Mouse (Mus musculus) T-helper 1 cell (primary cell): ENCODE data around the gene Sugp2.

ENCODE experiments used
- in situ Hi-C: fragments of 300-600 bp; cut with MboI, MseI; formaldehyde crosslinking; loops from one replicate; pipeline ENCODE4 v1.15.1; 2025; ENCODE audit warnings: high pct_unique_total_duplicates

The Sugp2 gene

GRCm38 (mm10) chr8:70282603-70283135 lies 48.6 kb downstream of the Sugp2 start, which contains the start of gene Homer3:
Gene Homer3, plus strand, starts transcription at chr8:70282827.
- in situ Hi-C loops = no loop called here

GRCm38 (mm10) chr8:70283136-70284077 lies 49.4 kb downstream of the Sugp2 start:
- in situ Hi-C loops = no loop called here

DNA sequence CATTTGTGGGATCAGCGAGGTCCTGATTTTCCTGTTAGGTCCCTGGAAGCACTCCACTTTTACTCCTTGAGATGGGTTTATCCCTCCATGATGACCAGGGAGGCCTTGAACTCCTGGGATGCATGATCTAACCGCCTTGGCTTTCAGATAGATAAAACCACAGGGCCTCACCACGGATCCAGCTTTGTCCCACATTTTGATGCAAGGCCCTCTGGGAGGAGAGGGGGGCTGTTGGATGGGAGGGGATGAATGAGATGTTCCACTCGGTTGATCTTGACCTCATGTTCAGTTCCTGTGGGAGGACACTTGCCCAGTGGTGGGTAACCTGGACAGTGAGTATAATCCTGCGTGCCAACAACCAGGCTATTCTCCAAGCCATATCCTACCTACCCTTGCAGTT lies 50.4 kb downstream of the Sugp2 start:
- in situ Hi-C loops = no loop called here

DNA sequence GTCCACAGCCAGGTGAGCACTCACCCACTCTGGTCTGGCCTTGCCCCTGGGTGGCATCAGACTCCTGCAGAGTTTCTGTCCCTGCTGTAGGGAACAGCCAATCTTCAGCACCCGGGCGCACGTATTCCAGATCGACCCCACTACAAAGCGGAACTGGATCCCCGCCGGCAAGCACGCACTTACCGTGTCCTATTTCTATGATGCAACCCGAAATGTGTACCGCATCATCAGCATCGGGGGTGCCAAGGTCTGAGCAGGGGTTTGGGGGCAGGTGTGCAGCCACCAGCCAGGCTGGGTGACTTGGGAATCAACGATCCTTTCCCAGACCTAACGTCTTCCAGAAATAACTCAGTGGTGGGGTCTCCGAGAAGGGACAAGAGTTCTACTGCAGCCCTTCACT lies 51.3 kb downstream of the Sugp2 start:
- in situ Hi-C loops = no loop called here

GRCm38 (mm10) chr8:70286737-70287136 lies 52.7 kb downstream of the Sugp2 start:
- in situ Hi-C loops = no loop called here

- in situ Hi-C loops = no loop called here
These were observed 60.0 kb downstream of the Sugp2 start for GRCm38 (mm10) chr8:70293988-70294405.

- in situ Hi-C loops = no loop called here
These were observed 66.9 kb downstream of the Sugp2 start for GRCm38 (mm10) chr8:70300881-70301280.

DNA sequence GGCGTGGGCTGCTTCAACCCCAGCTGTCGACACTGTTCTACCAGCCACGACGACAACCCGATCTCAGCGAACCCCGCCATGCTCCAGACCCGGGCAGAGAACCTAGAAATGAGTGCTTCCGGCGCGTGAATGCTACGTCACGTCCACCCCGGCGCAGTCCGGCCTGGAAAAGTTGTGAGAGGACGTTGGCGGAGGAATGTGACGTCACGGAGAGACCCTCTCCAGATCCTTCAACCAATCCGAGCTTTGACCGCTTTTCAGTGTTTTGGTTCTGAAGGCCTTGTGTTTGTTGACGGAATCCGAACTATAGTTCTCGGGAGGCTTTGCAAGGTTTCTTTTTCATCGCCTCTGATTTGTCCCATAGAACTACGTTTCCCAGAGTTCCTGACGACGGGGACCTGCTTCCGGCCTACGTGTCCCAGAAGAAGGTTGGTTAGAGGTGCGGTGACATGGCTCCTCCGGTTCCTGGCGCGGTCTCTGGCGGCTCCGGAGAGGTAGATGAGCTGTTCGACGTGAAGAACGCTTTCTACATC lies 68.4 kb downstream of the Sugp2 start, which contains the start of the genes Ddx49 and Cope:
Gene Ddx49, minus strand, starts transcription at position 132 of the 533 bp plus-strand sequence.
Gene Cope, plus strand, starts transcription at position 161 of the 533 bp plus-strand sequence.
- in situ Hi-C loops = no loop called here

DNA sequence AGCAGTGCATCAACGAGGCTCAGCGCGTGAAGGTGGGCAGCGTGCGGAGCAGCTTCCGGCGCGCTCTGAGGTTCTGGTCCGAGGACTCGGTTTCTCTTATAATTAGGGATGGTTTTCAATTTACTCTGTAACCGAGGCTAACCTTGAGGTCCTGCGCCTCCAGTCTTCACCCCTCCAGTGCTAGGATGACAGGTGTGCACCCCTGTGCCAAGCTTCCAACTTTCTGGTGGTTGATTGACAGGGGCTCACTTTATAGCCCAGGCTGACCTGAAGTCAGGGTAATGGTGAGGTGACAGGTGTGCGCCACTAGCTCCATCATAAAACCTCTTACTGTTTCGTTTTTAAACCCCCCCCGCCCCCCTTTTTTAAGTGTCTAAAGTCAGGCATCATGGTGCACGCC lies 68.9 kb downstream of the Sugp2 start:
- in situ Hi-C loops = no loop called here

GRCm38 (mm10) chr8:70309311-70309710 lies 75.3 kb downstream of the Sugp2 start:
- in situ Hi-C loops = no loop called here

GRCm38 (mm10) chr8:70313399-70313798 lies 79.4 kb downstream of the Sugp2 start:
- in situ Hi-C loops = no loop called here

DNA sequence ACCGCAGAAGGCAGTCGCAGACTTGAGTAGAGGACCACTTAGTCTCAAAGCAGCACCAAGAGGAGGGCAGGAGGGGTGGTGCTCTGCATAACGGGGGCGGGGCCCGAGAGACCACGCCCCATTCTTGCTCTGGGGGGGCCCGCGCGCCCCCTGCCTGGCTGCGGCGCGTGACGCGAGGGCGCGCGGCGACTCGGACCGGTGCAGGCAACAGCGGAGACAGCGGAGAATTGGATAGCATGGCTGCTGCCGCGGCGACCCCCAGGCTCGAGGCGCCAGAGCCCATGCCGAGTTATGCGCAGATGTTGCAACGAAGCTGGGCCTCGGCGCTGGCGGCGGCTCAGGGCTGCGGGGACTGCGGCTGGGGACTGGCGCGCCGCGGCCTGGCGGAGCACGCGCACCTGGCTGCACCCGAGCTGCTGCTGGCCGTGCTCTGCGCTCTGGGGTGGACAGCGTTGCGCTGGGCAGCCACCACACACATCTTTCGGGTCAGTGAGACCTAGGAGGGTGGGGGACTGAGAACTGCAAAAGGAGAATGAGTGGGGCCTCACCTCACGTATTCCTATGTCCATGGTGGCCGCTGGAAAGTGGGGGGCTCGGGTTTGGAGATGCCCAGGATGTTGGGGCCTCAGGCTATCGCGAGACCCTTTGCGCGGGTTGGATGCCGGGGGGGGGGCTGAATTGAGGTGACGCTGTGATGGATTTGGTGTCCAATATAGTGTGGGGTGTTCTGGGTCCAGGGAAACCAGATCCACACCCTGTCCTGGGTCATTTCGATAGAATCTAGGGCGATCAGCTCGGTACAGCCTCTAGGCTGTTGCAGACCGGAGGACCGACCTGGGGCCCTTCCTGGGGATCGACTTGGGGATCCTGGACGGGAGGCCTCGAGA lies 81.8 kb downstream of the Sugp2 start, which contains the start of gene Cers1:
Gene Cers1, plus strand, starts transcription at position 152 of the 887 bp plus-strand sequence.
- in situ Hi-C loops = no loop called here

DNA sequence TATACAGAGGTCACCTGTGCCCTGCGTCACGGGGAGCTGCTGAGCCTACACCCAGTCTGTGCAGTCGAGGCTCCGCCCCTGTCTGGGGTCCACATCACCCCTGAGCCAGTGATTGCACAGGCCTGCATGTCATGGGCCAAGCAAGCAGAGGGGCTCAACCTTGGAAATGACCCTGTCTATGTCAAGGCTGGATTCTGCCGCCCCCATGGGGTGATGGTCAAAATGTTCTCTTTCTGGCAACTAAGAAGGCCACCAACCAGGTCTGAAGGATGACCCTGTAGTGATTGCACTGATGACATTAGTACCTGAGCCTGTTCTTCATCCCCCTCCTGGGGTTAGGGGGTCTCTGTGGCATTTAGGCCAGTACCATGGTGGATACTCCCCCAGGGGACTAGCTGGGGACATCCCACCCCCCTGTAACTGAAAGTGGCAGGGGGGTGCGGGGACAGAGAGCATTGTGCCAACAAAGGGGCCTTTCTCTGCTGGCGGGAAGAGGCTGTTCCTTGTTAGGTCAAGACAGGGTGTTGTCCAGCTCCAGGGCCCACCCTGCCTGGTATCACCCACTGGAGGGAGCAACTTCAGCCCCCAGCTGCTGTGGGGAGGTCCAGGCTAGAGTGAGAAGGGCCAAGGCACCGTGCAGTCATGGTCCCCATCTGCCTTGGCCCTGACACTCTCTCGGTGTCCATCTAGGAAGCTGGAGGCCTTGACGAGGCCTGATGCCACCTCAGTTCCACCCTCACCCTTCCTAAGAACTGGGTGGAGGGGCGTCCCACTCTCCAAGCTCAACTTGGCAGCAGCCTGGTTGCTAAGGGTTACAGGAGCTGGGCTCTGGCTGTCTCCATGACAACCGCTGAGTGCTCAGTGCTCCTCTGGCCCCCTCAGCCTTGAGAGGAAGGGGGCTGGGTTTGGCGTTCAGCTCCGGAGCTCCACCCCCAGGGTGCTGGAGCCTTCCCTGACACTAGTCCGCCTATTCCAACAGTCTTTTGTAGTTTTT lies 82.8 kb downstream of the Sugp2 start:
- in situ Hi-C loops = no loop called here

- in situ Hi-C loops = no loop called here
These were observed 83.8 kb downstream of the Sugp2 start for GRCm38 (mm10) chr8:70317872-70318271.

DNA sequence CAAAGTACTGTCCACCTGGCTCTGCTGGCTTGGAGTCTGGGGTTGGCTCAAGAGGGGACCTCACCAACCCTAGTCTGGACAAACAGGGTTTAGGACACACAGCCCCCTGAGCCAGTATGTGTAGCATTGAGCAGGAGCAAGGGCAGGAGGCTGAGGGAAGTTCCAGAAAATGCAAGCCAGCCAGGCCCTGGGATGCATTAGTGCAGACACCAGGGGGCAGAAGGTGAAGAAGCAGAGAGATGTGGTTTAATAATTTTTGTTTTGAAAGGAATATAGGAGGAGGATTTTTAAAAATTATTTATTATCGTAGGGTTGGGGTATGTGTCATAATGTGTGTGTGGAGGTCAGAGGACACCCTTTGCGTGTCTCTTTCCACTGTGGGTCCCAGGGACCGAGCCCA lies 89.7 kb downstream of the Sugp2 start:
- in situ Hi-C loops = no loop called here

GRCm38 (mm10) chr8:70327512-70327911 lies 93.5 kb downstream of the Sugp2 start:
- in situ Hi-C loops = no loop called here

DNA sequence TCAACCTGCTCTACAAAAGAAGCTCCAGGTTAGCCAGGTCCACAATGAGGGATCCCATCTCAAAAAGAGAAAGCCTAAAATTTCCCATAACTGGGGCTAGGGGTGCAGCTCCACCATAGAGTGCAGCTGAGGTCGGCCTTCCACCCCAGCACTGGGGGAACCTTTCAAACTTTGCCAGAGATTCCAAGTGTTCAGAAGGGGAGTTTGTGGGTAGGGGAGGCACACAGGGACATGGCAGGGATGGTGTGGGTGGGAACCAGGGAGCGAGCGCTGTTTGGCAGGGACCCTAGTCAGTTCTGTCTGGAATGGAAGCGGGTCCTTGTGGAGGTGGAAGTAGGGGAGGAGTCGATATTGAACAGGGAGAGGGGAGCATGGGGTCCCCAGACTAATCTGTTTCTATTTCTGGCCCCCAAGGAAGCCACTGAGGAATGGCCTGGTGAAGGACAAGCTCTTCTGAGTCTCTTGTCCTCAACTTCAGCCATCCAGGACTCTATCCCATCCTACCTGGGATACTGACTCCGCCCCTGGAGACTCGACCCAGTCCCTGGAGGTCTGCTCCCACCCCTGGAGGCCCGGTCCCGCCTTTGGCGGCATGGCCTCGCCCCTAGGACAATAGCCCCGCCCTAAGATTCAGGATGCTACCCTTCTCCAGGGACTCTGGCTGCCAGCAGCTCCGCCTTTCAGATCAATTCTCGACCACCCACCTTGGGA lies 95.3 kb downstream of the Sugp2 start, which contains the start of gene Gdf1:
Gene Gdf1, plus strand, starts transcription at position 694 of the 711 bp plus-strand sequence.
- in situ Hi-C loops = no loop called here
